Comparison of ENCODE assay signal across 13 mouse cellular contexts in the genomic region with DNA sequence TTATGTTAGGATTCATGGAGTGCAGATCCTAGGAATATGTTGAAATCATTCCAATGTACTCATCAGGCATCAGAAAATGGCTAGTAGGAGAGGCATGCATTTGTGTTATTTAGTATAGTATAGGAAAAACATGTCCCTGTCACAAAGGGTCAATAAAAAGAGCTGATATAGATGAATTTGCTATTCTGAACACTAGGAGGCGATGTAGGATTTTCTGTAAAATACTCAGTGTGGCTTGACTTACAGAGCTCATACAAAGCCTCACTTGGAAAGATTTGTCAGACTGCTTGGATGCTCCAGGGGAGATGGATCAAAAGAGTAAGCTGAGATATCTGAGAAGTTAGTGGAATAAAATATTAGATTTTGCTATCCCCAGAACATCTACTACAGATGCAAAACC.
DNase-seq lines count a peak whose midpoint lies in the region; ATAC-seq and TF ChIP-seq lines count a peak whose summit lies in the region.
"Had no signal": no experiment of that assay in that cellular context is flagged by ENCODE, and none has a peak within 500 bp of the region (broad histone marks: within the 10 kb centered on the region; RNA-seq: fewer than 3 reads in every experiment).

No protein-coding gene starts in this region.

- no peak overlapping the region for H3K4me3 ChIP-seq in forebrain, postnatal 0 days (ENCODE audit: low read depth, low read length)
- H3K4me3 ChIP-seq in forebrain, embryonic 13.5 days = no peak overlapping the region
- no peak overlapping the region for H3K4me3 ChIP-seq in midbrain, embryonic 14.5 days (replicated peaks; ENCODE audit: low read depth, low read length)
- H3K4me3 ChIP-seq in midbrain, embryonic 15.5 days = no peak overlapping the region
- H3K4me3 ChIP-seq: liver, embryonic 13.5 days; midbrain, embryonic 12.5 days had no signal

- H3K27me3 ChIP-seq in forebrain, postnatal 0 days (ENCODE audit: insufficient read depth, low read length) = no peaks in the 10 kb centered on the region
- H3K27me3 ChIP-seq in forebrain, embryonic 13.5 days = no peaks in the 10 kb centered on the region
- H3K27me3 ChIP-seq in midbrain, embryonic 14.5 days (ENCODE audit: control insufficient read depth, insufficient read depth, low read length) = no peaks in the 10 kb centered on the region
- no peaks in the 10 kb centered on the region for H3K27me3 ChIP-seq in midbrain, embryonic 15.5 days (replicated peaks)
- H3K27me3 ChIP-seq: liver, embryonic 13.5 days; midbrain, embryonic 12.5 days had no signal

- no peaks in the 10 kb centered on the region for H3K36me3 ChIP-seq in forebrain, postnatal 0 days (ENCODE audit: insufficient read depth)
- H3K36me3 ChIP-seq in forebrain, embryonic 13.5 days (ENCODE audit: poor library complexity, severe bottlenecking) = no peaks in the 10 kb centered on the region
- no peaks in the 10 kb centered on the region for H3K36me3 ChIP-seq in midbrain, embryonic 14.5 days (ENCODE audit: control insufficient read depth, insufficient read depth, low read length)
- H3K36me3 ChIP-seq in midbrain, embryonic 15.5 days (replicated peaks) = no peaks in the 10 kb centered on the region
- H3K36me3 ChIP-seq: liver, embryonic 13.5 days; midbrain, embryonic 12.5 days had no signal

- peak; percentile 4 for DNase-seq in forebrain, postnatal 0 days
- peak; percentile 25 for DNase-seq in midbrain, embryonic 14.5 days
- peak; percentile 9 for DNase-seq in telencephalon, adult 2 months (ENCODE audit: low read depth, low spot score)
- DNase-seq in right cerebral cortex, postnatal 14 days = no peak
- no peak for DNase-seq in layer of hippocampus, adult 9-11 months
- DNase-seq: cerebellum, adult 18-20 months; gastrocnemius, postnatal 14 days; layer of hippocampus, postnatal 36 days; liver, embryonic 13.5 days had no signal

- no peak overlapping the region for H3K9ac ChIP-seq in forebrain, postnatal 0 days
- H3K9ac ChIP-seq in forebrain, embryonic 13.5 days = no peak overlapping the region
- H3K9ac ChIP-seq in midbrain, embryonic 14.5 days (replicated peaks; ENCODE audit: low read length) = no peak overlapping the region
- no peak overlapping the region for H3K9ac ChIP-seq in midbrain, embryonic 15.5 days
- H3K9ac ChIP-seq: liver, embryonic 13.5 days; midbrain, embryonic 12.5 days had no signal

- no peak for ATAC-seq in forebrain, postnatal 0 days
- ATAC-seq in forebrain, embryonic 13.5 days = no peak
- ATAC-seq in midbrain, embryonic 14.5 days (ENCODE audit: low FRiP score, low TSS enrichment) = no peak
- ATAC-seq in midbrain, embryonic 15.5 days (replicated peaks) = no peak
- peak; percentile 72 for ATAC-seq in inflammation-experienced regulatory T-cells, adult 6 months

- no peak overlapping the region for H3K4me2 ChIP-seq in forebrain, postnatal 0 days (ENCODE audit: low read depth)
- no peak overlapping the region for H3K4me2 ChIP-seq in forebrain, embryonic 13.5 days
- no peak overlapping the region for H3K4me2 ChIP-seq in midbrain, embryonic 14.5 days (ENCODE audit: low read length)
- H3K4me2 ChIP-seq in midbrain, embryonic 15.5 days = no peak overlapping the region
- H3K4me2 ChIP-seq: liver, embryonic 13.5 days; midbrain, embryonic 12.5 days had no signal

- no peak overlapping the region for H3K27ac ChIP-seq in forebrain, postnatal 0 days (ENCODE audit: low read depth, low read length)
- no peak overlapping the region for H3K27ac ChIP-seq in forebrain, embryonic 13.5 days
- no peak overlapping the region for H3K27ac ChIP-seq in midbrain, embryonic 14.5 days (replicated peaks; ENCODE audit: low read depth, low read length)
- no peak overlapping the region for H3K27ac ChIP-seq in midbrain, embryonic 15.5 days
- H3K27ac ChIP-seq: liver, embryonic 13.5 days; midbrain, embryonic 12.5 days had no signal

- peak; percentile 43 for TF ChIP-seq CTCF in forebrain, postnatal 0 days (IDR thresholded peaks at IDR 0.05; ENCODE audit: low read depth)

- no peaks in the 10 kb centered on the region for H3K9me3 ChIP-seq in forebrain, postnatal 0 days (ENCODE audit: low read length)
- H3K9me3 ChIP-seq in forebrain, embryonic 13.5 days (replicated peaks) = no peaks in the 10 kb centered on the region
- H3K9me3 ChIP-seq in midbrain, embryonic 14.5 days (ENCODE audit: control insufficient read depth, low read length) = no peaks in the 10 kb centered on the region
- H3K9me3 ChIP-seq in midbrain, embryonic 15.5 days = no peaks in the 10 kb centered on the region
- H3K9me3 ChIP-seq: liver, embryonic 13.5 days; midbrain, embryonic 12.5 days had no signal

- no peaks in the 10 kb centered on the region for H3K4me1 ChIP-seq in forebrain, postnatal 0 days (ENCODE audit: insufficient read depth)
- H3K4me1 ChIP-seq in forebrain, embryonic 13.5 days = no peaks in the 10 kb centered on the region
- no peaks in the 10 kb centered on the region for H3K4me1 ChIP-seq in midbrain, embryonic 14.5 days (ENCODE audit: control insufficient read depth, insufficient read depth, low read length)
- no peaks in the 10 kb centered on the region for H3K4me1 ChIP-seq in midbrain, embryonic 15.5 days
- H3K4me1 ChIP-seq: midbrain, embryonic 12.5 days had no signal

- WGBS in forebrain, postnatal 0 days = 46% methylated on average over 1 of the region's 1 CpGs
- 49% methylated on average over 1 of the region's 1 CpGs for WGBS in forebrain, embryonic 13.5 days
- 34% methylated on average over 1 of the region's 1 CpGs for WGBS in midbrain, embryonic 14.5 days
- WGBS in midbrain, embryonic 15.5 days = 29% methylated on average over 1 of the region's 1 CpGs

Comparison
In these comparisons a context has a peak if more than half of its experiments do, and no peak if none do; other contexts are left out.
1. DNase-seq: peak in forebrain, postnatal 0 days (single experiment), midbrain, embryonic 14.5 days (single experiment) and telencephalon, adult 2 months (single experiment); none in right cerebral cortex, postnatal 14 days (single experiment) and layer of hippocampus, adult 9-11 months (single experiment).